Mouse (Mus musculus) embryonic fibroblast, embryonic 13.5 days (primary cell): ENCODE measurements around the gene Pagr1b.

ENCODE experiments used
- CTCF ChIP-seq: IDR thresholded peaks from 2 replicates; pipeline ENCODE4 v1.5.1; 2011; ENCODE audit warnings: mild to moderate bottlenecking, control low read depth, low read length, moderate library complexity, borderline replicate concordance; ENCODE audit not compliant: insufficient read depth
- POLR2A ChIP-seq: IDR thresholded peaks from 2 replicates; pipeline ENCODE4 v1.6.1; 2011; ENCODE audit warnings: low read depth, mild to moderate bottlenecking, control low read depth, low read length, moderate library complexity

DNA sequence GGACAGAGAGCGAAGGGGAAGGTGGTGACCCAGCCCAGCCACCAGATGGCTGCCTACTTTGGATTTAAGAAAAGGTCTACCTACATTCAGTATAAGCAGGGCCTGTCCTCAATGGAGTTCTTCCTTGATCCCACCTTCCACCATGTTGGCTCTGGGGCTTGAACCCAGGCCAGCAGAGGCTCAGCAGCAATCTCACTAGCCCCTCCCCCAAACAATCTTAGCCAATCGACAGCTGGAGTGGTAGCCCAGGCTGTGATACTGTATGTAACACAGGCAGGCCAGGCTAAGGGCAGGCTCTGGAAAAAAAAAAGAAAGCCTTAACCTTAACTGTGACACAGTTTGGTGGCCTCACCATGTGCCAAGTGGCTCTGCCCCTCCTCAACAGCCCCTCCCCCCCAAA lies 4.6 kb downstream of the Pagr1b start:
- TF ChIP-seq CTCF (no peak), POLR2A (no peak)
